10 mouse cellular contexts compared by ENCODE assay signal in the genomic region with DNA sequence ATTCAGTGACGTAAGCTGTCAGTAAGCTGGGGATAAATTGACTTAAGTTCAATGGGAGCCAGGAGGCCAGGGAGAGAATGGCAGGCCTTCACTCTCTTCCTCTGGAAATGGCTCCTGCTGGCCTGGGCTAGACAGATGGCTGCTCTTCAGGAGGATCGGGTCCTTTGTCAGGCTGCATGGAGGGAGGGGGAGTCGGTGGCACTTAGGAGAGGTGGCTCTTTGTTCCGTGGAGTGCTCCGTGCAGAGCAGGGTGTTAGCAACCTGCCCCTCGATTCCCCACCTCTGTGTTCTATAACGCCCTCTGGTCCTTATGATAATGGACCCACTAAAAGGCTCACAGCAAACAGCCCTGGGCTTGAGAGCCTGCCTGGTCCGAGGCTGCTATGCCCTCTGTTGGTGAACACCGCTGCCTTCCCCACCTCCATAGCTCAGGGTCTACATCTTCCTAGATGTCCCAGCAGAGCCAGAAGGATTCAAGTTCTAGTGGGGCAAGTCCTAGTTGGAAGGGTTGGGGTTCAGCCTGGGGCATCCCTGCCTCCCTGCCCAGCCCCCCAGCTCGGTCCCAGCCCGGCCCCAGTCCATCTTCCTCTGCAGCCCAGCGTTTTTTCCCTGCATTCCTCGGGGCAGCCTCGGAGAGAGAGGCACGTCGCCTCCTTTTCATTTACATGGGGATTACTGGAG.
DNase-seq lines count a peak whose midpoint lies in the region; ATAC-seq and TF ChIP-seq lines count a peak whose summit lies in the region.
"Had no signal": no experiment of that assay in that cellular context is flagged by ENCODE, and none has a peak within 500 bp of the region (broad histone marks: within the 10 kb centered on the region; RNA-seq: fewer than 3 reads in every experiment).

No protein-coding gene starts in this region.

- no peak for TF ChIP-seq EP300 in ES-Bruce4 (IDR thresholded peaks at IDR 0.05; ENCODE audit: insufficient read depth, low read depth, low read length)

- peak; percentile 28 for TF ChIP-seq CTCF in ES-Bruce4 (IDR thresholded peaks at IDR 0.05; ENCODE audit: low read depth, low read length)

- H3K27ac ChIP-seq in heart, embryonic 11.5 days (ENCODE audit: low read depth, low read length), result no peak overlapping the region
- no peak overlapping the region for H3K27ac ChIP-seq in ES-Bruce4 (ENCODE audit: insufficient read depth, low read length)
- H3K27ac ChIP-seq in forebrain, embryonic 15.5 days (replicated peaks), result 0 out of 2 replicates have a peak overlapping the region, but pooled peaks have one; percentile 6
- H3K27ac ChIP-seq in midbrain, embryonic 10.5 days (replicated peaks), result peak overlapping the region; percentile 87

- no peak for DNase-seq in heart, adult 8-10 months (ENCODE audit: low spot score)
- peak; percentile 70 for DNase-seq in midbrain, embryonic 10.5 days (ENCODE audit: low spot score)
- DNase-seq in ovary, postnatal 10 days (ENCODE audit: low spot score), result no peak
- no peak for DNase-seq in thymus, postnatal 0 days (ENCODE audit: low spot score)
- DNase-seq in adrenal gland, postnatal 25 days, result no peak
- DNase-seq: gastrocnemius, postnatal 10 days; right cerebral cortex, adult 18-20 months had no signal

- no peaks in the 10 kb centered on the region for H3K9me3 ChIP-seq in heart, embryonic 11.5 days (replicated peaks; ENCODE audit: control insufficient read depth, low read length)
- H3K9me3 ChIP-seq in ES-Bruce4 (replicated peaks; ENCODE audit: control insufficient read depth, insufficient read depth, low read length, poor library complexity, severe bottlenecking), result no peaks in the 10 kb centered on the region
- no peaks in the 10 kb centered on the region for H3K9me3 ChIP-seq in forebrain, embryonic 15.5 days
- no peaks in the 10 kb centered on the region for H3K9me3 ChIP-seq in midbrain, embryonic 10.5 days (replicated peaks)

- 0 out of 2 replicates have a peak overlapping the region, but pooled peaks have one; percentile 28 for H3K9ac ChIP-seq in heart, embryonic 11.5 days (ENCODE audit: low read depth, low read length)
- H3K9ac ChIP-seq in ES-Bruce4 (ENCODE audit: low read depth, poor library complexity, severe bottlenecking), result no peak overlapping the region
- peak overlapping the region; percentile 17 for H3K9ac ChIP-seq in forebrain, embryonic 15.5 days (replicated peaks)

- ATAC-seq in heart, embryonic 11.5 days (replicated peaks; ENCODE audit: insufficient number of reproducible peaks, low FRiP score, low TSS enrichment), result no peak
- peak; percentile 63 for ATAC-seq in forebrain, embryonic 15.5 days (replicated peaks)

- TF ChIP-seq POLR2A in ES-Bruce4 (IDR thresholded peaks at IDR 0.05; ENCODE audit: insufficient read depth, low read length), result no peak

- H3K27me3 ChIP-seq in heart, embryonic 11.5 days (ENCODE audit: control insufficient read depth, insufficient read depth, low read length), result peaks cover 12% of the 10 kb centered on the region
- no peaks in the 10 kb centered on the region for H3K27me3 ChIP-seq in ES-Bruce4 (ENCODE audit: control insufficient read depth, insufficient read depth, low read length, poor library complexity, severe bottlenecking)
- 0 out of 2 replicates have a peak, but pooled peaks cover 3% of the 10 kb centered on the region for H3K27me3 ChIP-seq in forebrain, embryonic 15.5 days
- H3K27me3 ChIP-seq in midbrain, embryonic 10.5 days (ENCODE audit: low read depth, poor library complexity, severe bottlenecking), result peaks cover 56% of the 10 kb centered on the region

- no peaks in the 10 kb centered on the region for H3K36me3 ChIP-seq in heart, embryonic 11.5 days (ENCODE audit: control insufficient read depth, insufficient read depth, low read length)
- no peaks in the 10 kb centered on the region for H3K36me3 ChIP-seq in ES-Bruce4 (ENCODE audit: control insufficient read depth, insufficient read depth, low read length, poor library complexity, severe bottlenecking)
- H3K36me3 ChIP-seq in forebrain, embryonic 15.5 days, result no peaks in the 10 kb centered on the region
- H3K36me3 ChIP-seq in midbrain, embryonic 10.5 days, result no peaks in the 10 kb centered on the region

- WGBS in heart, embryonic 11.5 days (ENCODE audit: insufficient replicate concordance), result 9% methylated on average over 16 of the region's 16 CpGs
- 4% methylated on average over 16 of the region's 16 CpGs for WGBS in forebrain, embryonic 15.5 days
- WGBS in midbrain, embryonic 10.5 days, result 5% methylated on average over 16 of the region's 16 CpGs

- no peaks in the 10 kb centered on the region for H3K4me1 ChIP-seq in heart, embryonic 11.5 days (ENCODE audit: control insufficient read depth, insufficient read depth, low read length)
- no peaks in the 10 kb centered on the region for H3K4me1 ChIP-seq in ES-Bruce4 (ENCODE audit: control insufficient read depth, insufficient read depth, low read length)
- H3K4me1 ChIP-seq in forebrain, embryonic 15.5 days, result peaks cover 17% of the 10 kb centered on the region
- peaks cover 29% of the 10 kb centered on the region for H3K4me1 ChIP-seq in midbrain, embryonic 10.5 days

- H3K4me3 ChIP-seq in heart, embryonic 11.5 days (ENCODE audit: low read depth, low read length), result peak overlapping the region; percentile 21; the same call in 1 of the 2 replicates
- H3K4me3 ChIP-seq in ES-Bruce4 (ENCODE audit: low read depth, low read length), result no peak overlapping the region; the same call in 1 of the 2 replicates
- no peak overlapping the region for H3K4me3 ChIP-seq in forebrain, embryonic 15.5 days
- H3K4me3 ChIP-seq in midbrain, embryonic 10.5 days, result peak overlapping the region; percentile 42

- peak overlapping the region; percentile 60 for H3K4me2 ChIP-seq in heart, embryonic 11.5 days
- peak overlapping the region; percentile 25 for H3K4me2 ChIP-seq in forebrain, embryonic 15.5 days (replicated peaks)

Comparison
In these comparisons a context has a peak if more than half of its experiments do, and no peak if none do; other contexts are left out.
1. H3K27ac ChIP-seq: peak in forebrain, embryonic 15.5 days (single experiment) and midbrain, embryonic 10.5 days (single experiment); none in heart, embryonic 11.5 days (single experiment) and ES-Bruce4 (single experiment).
2. H3K4me3 ChIP-seq: peak in heart, embryonic 11.5 days (single experiment) and midbrain, embryonic 10.5 days (single experiment); none in ES-Bruce4 (single experiment) and forebrain, embryonic 15.5 days (single experiment).